Mouse (Mus musculus): ENCODE measurements at regions not wholly inside any gene's neighbourhood (a gene's known extent, or its start where the extent isn't known, plus 50 kb on each side); places are given as distances from the start of the nearest gene placed in this dataset.

GRCm38 (mm10) chr17:43172657-43173165, 97.4 kb upstream of the Adgrf1 start:
- TF ChIP-seq CTCF (IDR thresholded peaks at IDR 0.05; ENCODE audit: extremely low read depth, insufficient read depth, insufficient read length, insufficient replicate concordance) (no peak), POLR2A (IDR thresholded peaks at IDR 0.05; ENCODE audit: low read depth, low read length) (no peak)
